Mouse (Mus musculus): ENCODE measurements around the gene Man2b1. TPM values are rescaled to one million over a fixed set of nuclear protein-coding genes. Genes with fewer than 3 reads are reported as not detected.

The Man2b1 gene
- total and polyA plus RNA-seq, 2 experiments from 2014 or later = 18.7 to 29.7 TPM

- H3K36me3 ChIP-seq (ENCODE audit: insufficient read depth, low read length) = peaks cover 17% of the 10 kb centered on the region
- H3K27me3 ChIP-seq (ENCODE audit: insufficient read depth, low read length) = no peaks in the 10 kb centered on the region
- no peaks in the 10 kb centered on the region for H3K9me3 ChIP-seq (ENCODE audit: low read length)
- H3K4me3 ChIP-seq (ENCODE audit: low read depth, low read length) = peak overlapping the region; percentile 88
- H3K9ac ChIP-seq (replicated peaks; ENCODE audit: low read length, poor library complexity, severe bottlenecking) = peak overlapping the region; percentile 95
- ATAC-seq (ENCODE audit: low FRiP score) (peak; percentile 41; the same call in 1 of the 2 replicates), DNase-seq (ENCODE audit: low spot score) (no peak)
- peak overlapping the region; percentile 80 for H3K4me2 ChIP-seq (ENCODE audit: low read depth, low read length, poor library complexity, severe bottlenecking)
- 0% methylated on average over 9 of the region's 9 CpGs for WGBS
- H3K27ac ChIP-seq (ENCODE audit: low read depth, low read length) = peak overlapping the region; percentile 96
- peaks cover 5% of the 10 kb centered on the region; the same call in 1 of the 2 replicates for H3K4me1 ChIP-seq (ENCODE audit: insufficient read depth, low read length)
- no peak for TF ChIP-seq CTCF (IDR thresholded peaks at IDR 0.05)
Measured at GRCm38 (mm10) chr8:85036381-85036717, 46.7 kb upstream of the Man2b1 start.

GRCm38 (mm10) chr8:85036718-85037365, 46.2 kb upstream of the Man2b1 start, which contains the start of gene Tnpo2:
TSS of gene Tnpo2 (plus strand) at chr8:85036915.
- peak; percentile 99 for DNase-seq (ENCODE audit: low spot score)
- no peaks in the 10 kb centered on the region for H3K27me3 ChIP-seq (ENCODE audit: insufficient read depth, low read length)
- WGBS = under 1% methylated on average over 59 of the region's 59 CpGs

GRCm38 (mm10) chr8:85037366-85037680, 45.7 kb upstream of the Man2b1 start:
- peaks cover 12% of the 10 kb centered on the region for H3K36me3 ChIP-seq (ENCODE audit: insufficient read depth, low read length)
- DNase-seq (ENCODE audit: low spot score) (peak; percentile 62), ATAC-seq (ENCODE audit: low FRiP score) (peak; percentile 73)
- no peaks in the 10 kb centered on the region for H3K27me3 ChIP-seq (ENCODE audit: insufficient read depth, low read length)
- H3K27ac ChIP-seq (ENCODE audit: low read depth, low read length) = peak overlapping the region; percentile 96
- 0% methylated on average over 13 of the region's 14 CpGs for WGBS
- peak overlapping the region; percentile 88 for H3K4me3 ChIP-seq (ENCODE audit: low read depth, low read length)
- H3K9ac ChIP-seq (replicated peaks; ENCODE audit: low read length, poor library complexity, severe bottlenecking) = peak overlapping the region; percentile 95
- peak overlapping the region; percentile 98 for H3K4me2 ChIP-seq (ENCODE audit: low read depth, low read length, poor library complexity, severe bottlenecking)
- peaks cover 5% of the 10 kb centered on the region; the same call in 1 of the 2 replicates for H3K4me1 ChIP-seq (ENCODE audit: insufficient read depth, low read length)
- no peaks in the 10 kb centered on the region for H3K9me3 ChIP-seq (ENCODE audit: low read length)
- no peak for TF ChIP-seq CTCF (IDR thresholded peaks at IDR 0.05)

More at GRCm38 (mm10) chr8:85036718-85037365, 46.2 kb upstream of the Man2b1 start, which contains the start of gene Tnpo2:
- Histone ChIP-seq H3K9me3 (ENCODE audit: low read length) (no peaks in the 10 kb centered on the region), H3K36me3 (ENCODE audit: insufficient read depth, low read length) (peaks cover 13% of the 10 kb centered on the region), H3K27ac (ENCODE audit: low read depth, low read length) (peak within 1 kb of the TSS; percentile 96), H3K4me2 (ENCODE audit: low read depth, low read length, poor library complexity, severe bottlenecking) (peak within 1 kb of the TSS; percentile 98), H3K4me1 (ENCODE audit: insufficient read depth, low read length) (peaks cover 5% of the 10 kb centered on the region; the same call in 1 of the 2 replicates), H3K9ac (replicated peaks; ENCODE audit: low read length, poor library complexity, severe bottlenecking) (peak within 1 kb of the TSS; percentile 95), H3K4me3 (ENCODE audit: low read depth, low read length) (peak within 1 kb of the TSS; percentile 88)
- TF ChIP-seq CTCF (IDR thresholded peaks at IDR 0.05) = no peak
- ATAC-seq (ENCODE audit: low FRiP score) = peak; percentile 93

- Histone ChIP-seq H3K4me3 (ENCODE audit: low read depth, low read length) (peak overlapping the region; percentile 88), H3K27ac (ENCODE audit: low read depth, low read length) (peak overlapping the region; percentile 96), H3K4me1 (ENCODE audit: insufficient read depth, low read length) (peaks cover 5% of the 10 kb centered on the region; the same call in 1 of the 2 replicates), H3K9ac (replicated peaks; ENCODE audit: low read length, poor library complexity, severe bottlenecking) (peak overlapping the region; percentile 95), H3K4me2 (ENCODE audit: low read depth, low read length, poor library complexity, severe bottlenecking) (peak overlapping the region; percentile 98), H3K36me3 (ENCODE audit: insufficient read depth, low read length) (peaks cover 14% of the 10 kb centered on the region), H3K27me3 (ENCODE audit: insufficient read depth, low read length) (no peaks in the 10 kb centered on the region), H3K9me3 (ENCODE audit: low read length) (no peaks in the 10 kb centered on the region)
- TF ChIP-seq CTCF (IDR thresholded peaks at IDR 0.05) = no peak
- WGBS = under 1% methylated on average over 48 of the region's 57 CpGs
- no peak for ATAC-seq (ENCODE audit: low FRiP score)
- DNase-seq (ENCODE audit: low spot score) = peak; percentile 50
Measured at GRCm38 (mm10) chr8:85037681-85038531, 45.2 kb upstream of the Man2b1 start.

- DNase-seq (ENCODE audit: low spot score) (no peak), ATAC-seq (ENCODE audit: low FRiP score) (no peak)
- H3K36me3 ChIP-seq (ENCODE audit: insufficient read depth, low read length) = peaks cover 47% of the 10 kb centered on the region
Measured at GRCm38 (mm10) chr8:85043619-85044018, 39.5 kb upstream of the Man2b1 start.

GRCm38 (mm10) chr8:85057367-85057766, 25.7 kb upstream of the Man2b1 start:
- no peak for TF ChIP-seq CTCF (IDR thresholded peaks at IDR 0.05)
- Histone ChIP-seq H3K4me2 (ENCODE audit: low read depth, low read length, poor library complexity, severe bottlenecking) (no peak overlapping the region), H3K36me3 (ENCODE audit: insufficient read depth, low read length) (peaks cover 40% of the 10 kb centered on the region), H3K27ac (ENCODE audit: low read depth, low read length) (no peak overlapping the region), H3K9me3 (ENCODE audit: low read length) (no peaks in the 10 kb centered on the region), H3K4me1 (ENCODE audit: insufficient read depth, low read length) (peaks cover 12% of the 10 kb centered on the region), H3K4me3 (ENCODE audit: low read depth, low read length) (no peak overlapping the region), H3K27me3 (ENCODE audit: insufficient read depth, low read length) (no peaks in the 10 kb centered on the region), H3K9ac (replicated peaks; ENCODE audit: low read length, poor library complexity, severe bottlenecking) (no peak overlapping the region)
- ATAC-seq (ENCODE audit: low FRiP score) (no peak), DNase-seq (ENCODE audit: low spot score) (no peak)
- 91% methylated on average over 7 of the region's 7 CpGs for WGBS

More at GRCm38 (mm10) chr8:85043619-85044018, 39.5 kb upstream of the Man2b1 start:
- H3K9ac ChIP-seq (replicated peaks; ENCODE audit: low read length, poor library complexity, severe bottlenecking) = no peak overlapping the region
- H3K4me1 ChIP-seq (ENCODE audit: insufficient read depth, low read length) = peaks cover 1% of the 10 kb centered on the region; the same call in 1 of the 2 replicates
- no peaks in the 10 kb centered on the region for H3K9me3 ChIP-seq (ENCODE audit: low read length)
- TF ChIP-seq CTCF (IDR thresholded peaks at IDR 0.05) = no peak
- WGBS = 94% methylated on average over 6 of the region's 6 CpGs
- H3K4me2 ChIP-seq (ENCODE audit: low read depth, low read length, poor library complexity, severe bottlenecking) = no peak overlapping the region
- no peaks in the 10 kb centered on the region for H3K27me3 ChIP-seq (ENCODE audit: insufficient read depth, low read length)
- H3K4me3 ChIP-seq (ENCODE audit: low read depth, low read length) = no peak overlapping the region
- H3K27ac ChIP-seq (ENCODE audit: low read depth, low read length) = no peak overlapping the region
